Mouse (Mus musculus): ENCODE measurements around the gene 9330159F19Rik. TPM values are rescaled to one million over a fixed set of nuclear protein-coding genes. Genes with fewer than 3 reads are reported as not detected.

Gene 9330159F19Rik
- polyA plus RNA-seq, 1 experiment from 2014 or later: 26.3 TPM

DNA sequence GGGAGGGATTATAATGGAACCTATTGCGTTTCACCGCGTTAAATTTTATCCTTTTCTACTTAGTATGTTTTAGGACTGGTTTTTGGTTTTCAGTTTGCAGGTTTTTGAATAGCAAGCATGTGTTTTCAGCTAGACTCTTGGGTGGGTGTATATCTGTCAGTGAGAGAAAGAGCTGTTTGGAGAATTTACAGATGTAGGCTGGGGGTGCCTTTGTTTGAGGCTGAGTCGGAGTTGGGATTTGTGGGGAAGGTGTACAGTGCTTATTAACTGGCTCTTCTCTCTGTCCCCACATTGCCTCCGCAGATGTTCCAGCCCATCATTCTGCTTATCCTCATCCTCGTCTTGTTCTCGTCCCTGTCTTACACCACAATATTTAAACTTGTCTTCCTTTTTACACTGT is 12.8 kb upstream of the 9330159F19Rik start, which contains the start of gene Gm49353:
Gene Gm49353 (plus strand): TSS at position 313 of the 400 bp plus-strand sequence.
- Histone ChIP-seq H3K4me3 (ENCODE audit: low read length) (no peak within 1 kb of the TSS), H3K9ac (ENCODE audit: low read depth, low read length) (no peak within 1 kb of the TSS), H3K27ac (ENCODE audit: low read depth, low read length) (no peak within 1 kb of the TSS), H3K4me1 (ENCODE audit: control insufficient read depth, insufficient read depth, low read depth, low read length) (no peaks in the 10 kb centered on the region), H3K27me3 (replicated peaks; ENCODE audit: control insufficient read depth, insufficient read depth, low read length) (no peaks in the 10 kb centered on the region), H3K9me3 (ENCODE audit: control insufficient read depth, low read length) (peaks cover 5% of the 10 kb centered on the region; the same call in 1 of the 2 replicates), H3K4me2 (ENCODE audit: low read length) (no peak within 1 kb of the TSS), H3K36me3 (ENCODE audit: control insufficient read depth, insufficient read depth, low read length) (peaks cover 37% of the 10 kb centered on the region)
- WGBS: 94% methylated on average over 7 of the region's 7 CpGs
- ATAC-seq: no peak

DNA sequence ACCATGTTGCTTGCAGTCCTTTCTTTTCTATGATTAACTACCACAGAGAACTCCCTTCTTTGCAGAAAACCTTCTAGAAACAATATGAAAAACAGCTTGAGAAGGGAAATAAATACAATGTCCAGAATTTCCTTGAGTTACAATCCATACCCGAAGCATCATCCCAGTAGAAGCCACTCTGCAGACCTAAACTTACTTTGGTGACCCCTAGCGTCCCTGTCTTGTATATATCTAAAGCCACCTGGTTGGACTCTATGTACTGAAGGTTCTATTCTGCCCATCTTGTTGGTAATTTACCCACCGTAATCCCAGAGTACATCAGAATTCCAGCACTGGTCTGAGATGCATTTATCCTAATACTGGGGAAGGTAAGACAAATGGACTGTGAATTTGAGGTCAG is 11.6 kb upstream of the 9330159F19Rik start:
- 78% methylated on average over 3 of the region's 3 CpGs for WGBS
- H3K27ac ChIP-seq (ENCODE audit: low read depth, low read length): no peak overlapping the region
- peaks cover 5% of the 10 kb centered on the region; the same call in 1 of the 2 replicates for H3K9me3 ChIP-seq (ENCODE audit: control insufficient read depth, low read length)
- no peak overlapping the region for H3K9ac ChIP-seq (ENCODE audit: low read depth, low read length)
- no peak for ATAC-seq
- H3K4me2 ChIP-seq (ENCODE audit: low read length): no peak overlapping the region
- no peaks in the 10 kb centered on the region for H3K4me1 ChIP-seq (ENCODE audit: control insufficient read depth, insufficient read depth, low read depth, low read length)
- peaks cover 35% of the 10 kb centered on the region for H3K36me3 ChIP-seq (ENCODE audit: control insufficient read depth, insufficient read depth, low read length)
- H3K27me3 ChIP-seq (replicated peaks; ENCODE audit: control insufficient read depth, insufficient read depth, low read length): no peaks in the 10 kb centered on the region
- H3K4me3 ChIP-seq (ENCODE audit: low read length): no peak overlapping the region

DNA sequence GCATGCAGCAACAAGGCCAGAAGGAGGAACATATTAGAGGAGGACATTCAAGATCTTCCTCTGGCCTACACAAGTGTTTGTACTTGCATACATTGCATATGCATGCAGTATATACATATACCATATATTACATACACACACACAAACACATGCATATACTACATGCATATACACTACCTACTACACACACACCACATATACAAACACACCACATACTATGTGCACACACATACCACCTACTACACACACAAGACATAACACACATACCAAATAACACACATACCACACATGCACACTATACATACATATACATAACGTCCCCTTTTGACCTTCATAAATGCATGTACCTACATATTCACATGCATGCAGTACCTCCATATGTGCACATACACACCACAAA is 10.8 kb upstream of the 9330159F19Rik start:
- no peaks in the 10 kb centered on the region for H3K27me3 ChIP-seq (replicated peaks; ENCODE audit: control insufficient read depth, insufficient read depth, low read length)
- H3K4me3 ChIP-seq (ENCODE audit: low read length): no peak overlapping the region
- H3K9me3 ChIP-seq (ENCODE audit: control insufficient read depth, low read length): peaks cover 5% of the 10 kb centered on the region; the same call in 1 of the 2 replicates
- H3K4me2 ChIP-seq (ENCODE audit: low read length): no peak overlapping the region
- WGBS: 94% methylated on average over 1 of the region's 1 CpGs
- peak; percentile 57 for ATAC-seq
- peaks cover 35% of the 10 kb centered on the region for H3K36me3 ChIP-seq (ENCODE audit: control insufficient read depth, insufficient read depth, low read length)
- H3K27ac ChIP-seq (ENCODE audit: low read depth, low read length): no peak overlapping the region
- H3K4me1 ChIP-seq (ENCODE audit: control insufficient read depth, insufficient read depth, low read depth, low read length): no peaks in the 10 kb centered on the region
- no peak overlapping the region for H3K9ac ChIP-seq (ENCODE audit: low read depth, low read length)

DNA sequence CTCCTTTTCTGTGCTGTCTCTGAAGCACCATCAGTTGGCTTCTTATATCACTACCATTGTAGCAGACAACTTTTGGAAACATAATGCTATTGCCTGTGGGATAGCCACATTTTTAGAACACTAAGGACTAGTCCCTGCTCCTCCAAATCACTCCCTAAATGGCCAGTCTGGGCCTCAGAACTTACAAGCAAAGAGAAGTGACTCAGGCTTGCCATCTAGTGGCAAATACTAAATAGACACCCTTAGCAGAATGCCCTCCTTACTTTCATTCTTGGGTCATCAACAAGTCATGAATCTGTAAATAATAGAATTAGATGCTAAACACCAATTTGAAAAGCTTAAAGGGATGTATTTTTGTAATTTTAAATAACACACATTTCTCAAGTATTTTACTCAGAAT is 4.7 kb upstream of the 9330159F19Rik start:
- Histone ChIP-seq H3K27ac (ENCODE audit: low read depth, low read length) (no peak overlapping the region), H3K4me1 (ENCODE audit: control insufficient read depth, insufficient read depth, low read depth, low read length) (no peaks in the 10 kb centered on the region), H3K4me3 (ENCODE audit: low read length) (no peak overlapping the region), H3K36me3 (ENCODE audit: control insufficient read depth, insufficient read depth, low read length) (0 out of 2 replicates have a peak, but pooled peaks cover 2% of the 10 kb centered on the region), H3K27me3 (replicated peaks; ENCODE audit: control insufficient read depth, insufficient read depth, low read length) (no peaks in the 10 kb centered on the region), H3K9me3 (ENCODE audit: control insufficient read depth, low read length) (no peaks in the 10 kb centered on the region), H3K4me2 (ENCODE audit: low read length) (no peak overlapping the region), H3K9ac (ENCODE audit: low read depth, low read length) (no peak overlapping the region)
- ATAC-seq: peak; percentile 60

DNA sequence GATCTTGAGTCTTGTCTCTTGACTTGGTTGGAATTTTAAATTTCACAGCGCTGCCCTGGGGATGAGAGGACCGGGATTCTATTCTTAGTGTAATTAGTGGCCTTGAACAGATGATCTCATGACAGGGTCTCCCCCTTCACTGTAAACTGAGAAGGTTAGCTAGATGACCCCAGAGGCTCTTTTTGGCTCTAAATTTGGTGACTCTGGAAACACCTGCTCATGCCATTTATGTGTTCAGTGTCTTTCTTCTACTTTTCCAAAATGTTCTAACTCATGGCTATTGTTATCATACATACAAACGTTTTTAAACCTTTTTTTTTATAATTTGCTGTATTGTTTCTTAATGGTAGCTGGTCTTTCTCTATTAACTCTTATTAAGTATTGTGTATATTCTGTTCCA is 2.7 kb upstream of the 9330159F19Rik start:
- no peaks in the 10 kb centered on the region for H3K4me1 ChIP-seq (ENCODE audit: control insufficient read depth, insufficient read depth, low read depth, low read length)
- H3K9me3 ChIP-seq (ENCODE audit: control insufficient read depth, low read length): no peaks in the 10 kb centered on the region
- ATAC-seq: no peak
- H3K27ac ChIP-seq (ENCODE audit: low read depth, low read length): no peak overlapping the region
- no peak overlapping the region for H3K4me2 ChIP-seq (ENCODE audit: low read length)
- 61% methylated on average over 3 of the region's 3 CpGs for WGBS
- H3K36me3 ChIP-seq (ENCODE audit: control insufficient read depth, insufficient read depth, low read length): 0 out of 2 replicates have a peak, but pooled peaks cover 4% of the 10 kb centered on the region
- no peaks in the 10 kb centered on the region for H3K27me3 ChIP-seq (replicated peaks; ENCODE audit: control insufficient read depth, insufficient read depth, low read length)
- H3K4me3 ChIP-seq (ENCODE audit: low read length): no peak overlapping the region
- H3K9ac ChIP-seq (ENCODE audit: low read depth, low read length): no peak overlapping the region

DNA sequence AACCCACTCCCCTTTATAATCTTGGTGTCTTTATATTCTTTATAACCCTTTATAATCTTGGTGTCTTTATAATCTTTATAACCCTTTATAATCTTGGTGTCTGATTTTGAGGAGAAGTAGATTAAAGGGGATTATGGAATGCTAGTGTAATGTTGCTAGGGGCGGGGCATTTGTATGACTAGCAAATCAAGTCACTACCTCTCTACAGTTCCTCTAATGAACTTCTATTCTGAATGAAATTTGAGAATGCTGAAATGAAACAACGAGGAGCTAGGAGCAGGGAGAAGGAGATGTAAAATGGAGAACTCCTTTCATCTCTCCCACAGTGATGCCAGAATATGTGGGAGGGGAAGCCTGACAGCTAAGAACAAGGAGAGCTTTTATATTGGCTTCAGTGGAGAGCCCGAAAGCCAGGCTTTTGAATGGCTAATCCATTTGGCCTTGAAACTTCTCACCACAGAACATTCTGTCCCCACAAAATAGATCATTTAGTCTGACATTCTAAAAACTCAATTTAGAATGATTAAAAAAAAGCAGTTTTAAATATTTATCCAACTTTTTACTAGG is 2.2 kb downstream of the 9330159F19Rik start:
- no peak overlapping the region for H3K9ac ChIP-seq (ENCODE audit: low read depth, low read length)
- ATAC-seq: no peak
- H3K27me3 ChIP-seq (replicated peaks; ENCODE audit: control insufficient read depth, insufficient read depth, low read length): no peaks in the 10 kb centered on the region
- H3K9me3 ChIP-seq (ENCODE audit: control insufficient read depth, low read length): no peaks in the 10 kb centered on the region
- 39% methylated on average over 3 of the region's 3 CpGs for WGBS
- H3K4me2 ChIP-seq (ENCODE audit: low read length): no peak overlapping the region
- no peak overlapping the region for H3K27ac ChIP-seq (ENCODE audit: low read depth, low read length)
- H3K4me3 ChIP-seq (ENCODE audit: low read length): no peak overlapping the region
- peaks cover 2% of the 10 kb centered on the region; the same call in 1 of the 2 replicates for H3K4me1 ChIP-seq (ENCODE audit: control insufficient read depth, insufficient read depth, low read depth, low read length)
- 0 out of 2 replicates have a peak, but pooled peaks cover 4% of the 10 kb centered on the region for H3K36me3 ChIP-seq (ENCODE audit: control insufficient read depth, insufficient read depth, low read length)

DNA sequence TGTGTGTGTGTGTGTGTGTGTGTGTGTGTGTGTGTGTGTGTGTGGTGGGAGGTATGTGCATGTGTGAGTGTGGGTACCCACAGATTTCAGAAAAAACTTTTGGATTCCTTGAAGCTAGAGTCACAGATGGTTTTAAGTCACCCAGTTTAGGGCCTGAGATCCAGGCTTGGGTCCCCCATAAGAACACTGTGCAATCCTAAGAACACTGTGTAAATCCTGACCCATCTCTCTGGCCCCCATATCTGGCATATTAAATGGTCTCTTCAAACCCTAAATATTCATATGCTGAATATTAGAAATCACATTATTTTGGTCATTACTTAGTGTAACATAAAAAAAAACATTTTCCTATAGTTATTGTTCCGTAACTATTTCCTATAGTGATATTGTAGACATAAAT is 5.6 kb downstream of the 9330159F19Rik start:
- 94% methylated on average over 1 of the region's 1 CpGs for WGBS
- Histone ChIP-seq H3K4me2 (ENCODE audit: low read length) (no peak overlapping the region), H3K27ac (ENCODE audit: low read depth, low read length) (no peak overlapping the region), H3K4me3 (ENCODE audit: low read length) (no peak overlapping the region), H3K36me3 (ENCODE audit: control insufficient read depth, insufficient read depth, low read length) (peaks cover 6% of the 10 kb centered on the region; the same call in 1 of the 2 replicates), H3K9me3 (ENCODE audit: control insufficient read depth, low read length) (no peaks in the 10 kb centered on the region), H3K27me3 (replicated peaks; ENCODE audit: control insufficient read depth, insufficient read depth, low read length) (no peaks in the 10 kb centered on the region), H3K9ac (ENCODE audit: low read depth, low read length) (no peak overlapping the region), H3K4me1 (ENCODE audit: control insufficient read depth, insufficient read depth, low read depth, low read length) (peaks cover 2% of the 10 kb centered on the region; the same call in 1 of the 2 replicates)
- no peak for ATAC-seq

DNA sequence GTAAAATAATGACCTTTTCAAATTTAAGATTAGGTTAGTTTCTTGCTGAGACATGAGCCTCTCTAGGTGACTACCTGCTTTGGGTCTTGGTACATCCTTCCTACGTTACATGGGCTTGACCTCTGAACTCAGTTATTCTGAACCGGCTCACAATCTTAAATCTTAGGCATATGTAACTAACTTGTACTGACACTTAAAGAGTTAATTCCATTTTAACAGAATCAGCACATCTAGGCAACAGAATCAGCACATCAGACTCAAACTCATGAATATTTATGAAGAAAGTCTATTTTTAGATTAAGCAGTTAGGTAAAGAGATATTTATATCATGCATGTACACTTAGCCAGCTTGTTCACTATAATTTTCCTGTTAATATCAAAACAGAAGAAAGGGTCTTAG is 6.0 kb downstream of the 9330159F19Rik start:
- peaks cover 2% of the 10 kb centered on the region; the same call in 1 of the 2 replicates for H3K4me1 ChIP-seq (ENCODE audit: control insufficient read depth, insufficient read depth, low read depth, low read length)
- ATAC-seq: no peak
- no peak overlapping the region for H3K4me2 ChIP-seq (ENCODE audit: low read length)
- peaks cover 6% of the 10 kb centered on the region; the same call in 1 of the 2 replicates for H3K36me3 ChIP-seq (ENCODE audit: control insufficient read depth, insufficient read depth, low read length)
- no peaks in the 10 kb centered on the region for H3K27me3 ChIP-seq (replicated peaks; ENCODE audit: control insufficient read depth, insufficient read depth, low read length)
- H3K4me3 ChIP-seq (ENCODE audit: low read length): no peak overlapping the region
- no peak overlapping the region for H3K9ac ChIP-seq (ENCODE audit: low read depth, low read length)
- 68% methylated on average over 2 of the region's 2 CpGs for WGBS
- H3K9me3 ChIP-seq (ENCODE audit: control insufficient read depth, low read length): no peaks in the 10 kb centered on the region
- no peak overlapping the region for H3K27ac ChIP-seq (ENCODE audit: low read depth, low read length)

DNA sequence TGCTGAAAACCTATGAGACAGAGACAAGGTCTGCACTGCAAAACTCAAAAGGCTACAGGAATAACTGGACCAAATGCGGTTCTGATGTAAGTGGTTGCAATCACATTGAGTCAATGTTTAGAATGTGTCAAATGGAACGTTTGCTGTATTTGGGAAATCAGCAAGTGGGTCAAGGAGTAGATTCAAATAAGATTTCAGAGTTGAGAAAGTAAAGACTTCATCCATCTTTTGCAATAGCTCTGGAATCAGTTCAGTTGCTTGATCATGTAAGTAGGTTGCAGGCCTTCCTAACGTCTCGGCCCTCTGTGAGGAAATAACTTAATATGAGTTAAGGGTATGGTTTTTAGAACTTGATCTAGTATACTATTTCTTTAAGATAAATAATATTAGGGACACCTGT is 13.9 kb downstream of the 9330159F19Rik start:
- Histone ChIP-seq H3K4me1 (ENCODE audit: control insufficient read depth, insufficient read depth, low read depth, low read length) (no peaks in the 10 kb centered on the region), H3K9me3 (ENCODE audit: control insufficient read depth, low read length) (no peaks in the 10 kb centered on the region), H3K9ac (ENCODE audit: low read depth, low read length) (no peak overlapping the region), H3K27ac (ENCODE audit: low read depth, low read length) (no peak overlapping the region), H3K4me2 (ENCODE audit: low read length) (no peak overlapping the region), H3K27me3 (replicated peaks; ENCODE audit: control insufficient read depth, insufficient read depth, low read length) (no peaks in the 10 kb centered on the region), H3K4me3 (ENCODE audit: low read length) (no peak overlapping the region), H3K36me3 (ENCODE audit: control insufficient read depth, insufficient read depth, low read length) (peaks cover 27% of the 10 kb centered on the region)
- ATAC-seq: no peak
- WGBS: 88% methylated on average over 4 of the region's 4 CpGs
